Mouse (Mus musculus) hindbrain, embryonic 13.5 days (tissue): ENCODE measurements at regions not wholly inside any gene's neighbourhood (a gene's known extent, or its start where the extent isn't known, plus 50 kb on each side); places are given as distances from the start of the nearest gene placed in this dataset.

Experiments
- ATAC-seq: fragments of 200-750 bp; cut with Nextera tagmentation; 2 replicates; pipeline ENCODE4 v1.8.0; 2017; ENCODE audit warnings: moderate TSS enrichment; ENCODE audit not compliant: low FRiP score
- H3K27ac ChIP-seq: fragments of 300-500 bp; sonication (generic); 2 replicates; pipeline ENCODE4 v1.5.1; 2015; ENCODE audit warnings: inconsistent platforms, mild to moderate bottlenecking, moderate library complexity
- H3K27me3 ChIP-seq: fragments of 300-500 bp; sonication (generic); 2 replicates; pipeline ENCODE4 v1.6.1; 2015; ENCODE audit warnings: mild to moderate bottlenecking, inconsistent platforms
- H3K36me3 ChIP-seq: fragments of 300-500 bp; sonication (generic); 2 replicates; pipeline ENCODE4 v1.6.1; 2015; ENCODE audit warnings: mild to moderate bottlenecking, inconsistent platforms
- H3K4me1 ChIP-seq: fragments of 300-500 bp; sonication (generic); replicated peaks from 2 replicates; pipeline ENCODE4 v1.6.1; 2015; ENCODE audit warnings: inconsistent platforms
- H3K4me2 ChIP-seq: fragments of 300-500 bp; sonication (generic); 2 replicates; pipeline ENCODE4 v1.6.1; 2015; ENCODE audit warnings: inconsistent platforms, mild to moderate bottlenecking, moderate library complexity
- H3K4me3 ChIP-seq: fragments of 300-500 bp; sonication (generic); 2 replicates; pipeline ENCODE4 v1.5.1; 2015; ENCODE audit warnings: mild to moderate bottlenecking, inconsistent platforms
- H3K9ac ChIP-seq: fragments of 300-500 bp; sonication (generic); 2 replicates; pipeline ENCODE4 v1.6.1; 2015; ENCODE audit warnings: mild to moderate bottlenecking, inconsistent platforms
- H3K9me3 ChIP-seq: fragments of 300-500 bp; sonication (generic); 2 replicates; pipeline ENCODE4 v1.6.1; 2016; ENCODE audit warnings: inconsistent platforms
- WGBS: fragments of 180-500 bp; shearing (Covaris S2); methylation state at CpG from one replicate; pipeline ENCODE4 v1.1.7; 2015; 5-methylcytosine and 5-hydroxymethylcytosine counted together

GRCm38 (mm10) chr14:80083724-80084123, 99.8 kb downstream of the Olfm4 start:
- no peak overlapping the region for H3K4me2 ChIP-seq
- no peaks in the 10 kb centered on the region for H3K27me3 ChIP-seq
- WGBS: 73% methylated on average over 3 of the region's 3 CpGs
- no peak for ATAC-seq
- H3K36me3 ChIP-seq: no peaks in the 10 kb centered on the region
- no peak overlapping the region for H3K27ac ChIP-seq
- no peaks in the 10 kb centered on the region for H3K4me1 ChIP-seq
- no peak overlapping the region for H3K4me3 ChIP-seq
- H3K9me3 ChIP-seq: no peaks in the 10 kb centered on the region
- H3K9ac ChIP-seq: no peak overlapping the region

- no peaks in the 10 kb centered on the region for H3K9me3 ChIP-seq
- no peak overlapping the region for H3K9ac ChIP-seq
- H3K27me3 ChIP-seq: no peaks in the 10 kb centered on the region
- no peak overlapping the region for H3K27ac ChIP-seq
- 68% methylated on average over 1 of the region's 1 CpGs for WGBS
- H3K4me2 ChIP-seq: no peak overlapping the region
- no peak overlapping the region for H3K4me3 ChIP-seq
- ATAC-seq: no peak
- H3K36me3 ChIP-seq: no peaks in the 10 kb centered on the region
- H3K4me1 ChIP-seq: no peaks in the 10 kb centered on the region
Measured at GRCm38 (mm10) chr14:80097238-80097637, 113.4 kb downstream of the Olfm4 start.

- H3K9me3 ChIP-seq: no peaks in the 10 kb centered on the region
- no peak overlapping the region for H3K4me2 ChIP-seq
- no peak for ATAC-seq
- WGBS: 79% methylated on average over 6 of the region's 6 CpGs
- H3K4me3 ChIP-seq: no peak overlapping the region
- no peak overlapping the region for H3K27ac ChIP-seq
- H3K27me3 ChIP-seq: no peaks in the 10 kb centered on the region
- no peak overlapping the region for H3K9ac ChIP-seq
- no peaks in the 10 kb centered on the region for H3K36me3 ChIP-seq
- peaks cover 6% of the 10 kb centered on the region; the same call in 1 of the 2 replicates for H3K4me1 ChIP-seq
Measured at GRCm38 (mm10) chr14:80113115-80113687, 129.3 kb downstream of the Olfm4 start.

GRCm38 (mm10) chr14:80114326-80114725, 130.4 kb downstream of the Olfm4 start:
- Histone ChIP-seq H3K9me3 (no peaks in the 10 kb centered on the region), H3K36me3 (no peaks in the 10 kb centered on the region), H3K4me2 (no peak overlapping the region), H3K9ac (no peak overlapping the region), H3K4me1 (peaks cover 6% of the 10 kb centered on the region; the same call in 1 of the 2 replicates), H3K27ac (no peak overlapping the region), H3K27me3 (no peaks in the 10 kb centered on the region), H3K4me3 (no peak overlapping the region)
- ATAC-seq: no peak

- Histone ChIP-seq H3K36me3 (no peaks in the 10 kb centered on the region), H3K27me3 (no peaks in the 10 kb centered on the region), H3K4me3 (no peak overlapping the region), H3K9me3 (no peaks in the 10 kb centered on the region), H3K4me2 (no peak overlapping the region), H3K27ac (no peak overlapping the region), H3K9ac (no peak overlapping the region), H3K4me1 (no peaks in the 10 kb centered on the region; the same call in 1 of the 2 replicates)
- no peak for ATAC-seq
- 66% methylated on average over 4 of the region's 4 CpGs for WGBS
Measured at GRCm38 (mm10) chr14:80125156-80125555, 141.3 kb downstream of the Olfm4 start.

GRCm38 (mm10) chr14:80128181-80128580, 144.3 kb downstream of the Olfm4 start:
- no peaks in the 10 kb centered on the region for H3K27me3 ChIP-seq
- ATAC-seq: no peak
- no peaks in the 10 kb centered on the region for H3K9me3 ChIP-seq
- no peak overlapping the region for H3K4me2 ChIP-seq
- 93% methylated on average over 2 of the region's 2 CpGs for WGBS
- no peak overlapping the region for H3K4me3 ChIP-seq
- no peak overlapping the region for H3K9ac ChIP-seq
- no peak overlapping the region for H3K27ac ChIP-seq
- H3K4me1 ChIP-seq: no peaks in the 10 kb centered on the region
- no peaks in the 10 kb centered on the region for H3K36me3 ChIP-seq

GRCm38 (mm10) chr14:80137541-80137940, 153.7 kb downstream of the Olfm4 start:
- Histone ChIP-seq H3K36me3 (no peaks in the 10 kb centered on the region), H3K27ac (peak overlapping the region; percentile 30), H3K4me2 (no peak overlapping the region), H3K4me1 (peaks cover 23% of the 10 kb centered on the region), H3K9ac (no peak overlapping the region), H3K4me3 (no peak overlapping the region), H3K9me3 (no peaks in the 10 kb centered on the region), H3K27me3 (no peaks in the 10 kb centered on the region)
- ATAC-seq: no peak
- WGBS: 26% methylated on average over 5 of the region's 5 CpGs

GRCm38 (mm10) chr14:80138991-80139791, 155.3 kb downstream of the Olfm4 start:
- H3K4me1 ChIP-seq: peaks cover 23% of the 10 kb centered on the region
- H3K27ac ChIP-seq: peak overlapping the region; percentile 76
- peak; percentile 72 for ATAC-seq
- no peak overlapping the region for H3K4me2 ChIP-seq
- H3K27me3 ChIP-seq: no peaks in the 10 kb centered on the region
- H3K9me3 ChIP-seq: no peaks in the 10 kb centered on the region
- H3K9ac ChIP-seq: no peak overlapping the region
- H3K36me3 ChIP-seq: no peaks in the 10 kb centered on the region
- no peak overlapping the region for H3K4me3 ChIP-seq
- 8% methylated on average over 6 of the region's 6 CpGs for WGBS

GRCm38 (mm10) chr14:80157002-80157401, 173.1 kb downstream of the Olfm4 start:
- no peaks in the 10 kb centered on the region for H3K27me3 ChIP-seq
- H3K9me3 ChIP-seq: no peaks in the 10 kb centered on the region
- 52% methylated on average over 6 of the region's 6 CpGs for WGBS
- no peaks in the 10 kb centered on the region for H3K36me3 ChIP-seq
- H3K9ac ChIP-seq: no peak overlapping the region
- H3K4me3 ChIP-seq: no peak overlapping the region
- no peaks in the 10 kb centered on the region for H3K4me1 ChIP-seq
- no peak overlapping the region for H3K27ac ChIP-seq
- ATAC-seq: no peak
- no peak overlapping the region for H3K4me2 ChIP-seq

- Histone ChIP-seq H3K4me3 (no peak overlapping the region), H3K4me1 (peaks cover 20% of the 10 kb centered on the region), H3K9ac (no peak overlapping the region), H3K27me3 (no peaks in the 10 kb centered on the region), H3K4me2 (no peak overlapping the region), H3K27ac (no peak overlapping the region), H3K9me3 (no peaks in the 10 kb centered on the region), H3K36me3 (no peaks in the 10 kb centered on the region)
- no peak for ATAC-seq
- 64% methylated on average over 1 of the region's 1 CpGs for WGBS
Measured at GRCm38 (mm10) chr14:80169211-80169610, 185.3 kb downstream of the Olfm4 start.

- 5% methylated on average over 11 of the region's 11 CpGs for WGBS
- Histone ChIP-seq H3K9me3 (no peaks in the 10 kb centered on the region), H3K36me3 (no peaks in the 10 kb centered on the region), H3K4me3 (no peak overlapping the region), H3K4me2 (peak overlapping the region; percentile 47), H3K4me1 (peaks cover 21% of the 10 kb centered on the region), H3K27me3 (no peaks in the 10 kb centered on the region), H3K9ac (no peak overlapping the region), H3K27ac (peak overlapping the region; percentile 69)
- no peak for ATAC-seq
Measured at GRCm38 (mm10) chr14:80170450-80171180, 186.7 kb downstream of the Olfm4 start.

- Histone ChIP-seq H3K27ac (no peak overlapping the region), H3K27me3 (no peaks in the 10 kb centered on the region), H3K4me1 (peaks cover 21% of the 10 kb centered on the region), H3K9ac (no peak overlapping the region), H3K36me3 (no peaks in the 10 kb centered on the region), H3K4me3 (no peak overlapping the region), H3K9me3 (no peaks in the 10 kb centered on the region), H3K4me2 (no peak overlapping the region)
- WGBS: 29% methylated on average over 4 of the region's 4 CpGs
- ATAC-seq: peak; percentile 70
Measured at GRCm38 (mm10) chr14:80172799-80173484, 189.1 kb downstream of the Olfm4 start.
